Mouse (Mus musculus): ENCODE results near the gene Fam92b. TPM values are rescaled to one million over a fixed set of nuclear protein-coding genes. Genes with fewer than 3 reads are reported as not detected.

The Fam92b gene
- polyA plus RNA-seq (2012; rRNA removed), result 1.1 and 1.2 TPM in 2 replicates

- peak in 1 of 2 experiments; percentile 61 for DNase-seq (ENCODE audit: extremely low spot score in 1 of 2, low spot score in 1 of 2)
Measured at GRCm38 (mm10) chr8:120177318-120178123, at the start of gene Fam92b. TSS of gene Fam92b (minus strand) at chr8:120177466.

- peak; percentile 78 to 89 for DNase-seq (ENCODE audit: extremely low spot score in 1 of 2, low spot score in 1 of 2)
Measured at GRCm38 (mm10) chr8:120225421-120226151, 48.3 kb upstream of the Fam92b start.

GRCm38 (mm10) chr8:120224521-120225420 lies 47.5 kb upstream of the Fam92b start:
- no peak for DNase-seq (ENCODE audit: extremely low spot score in 1 of 2, low spot score in 1 of 2)

- no peak for DNase-seq (ENCODE audit: extremely low spot score in 1 of 2, low spot score in 1 of 2)
Measured at GRCm38 (mm10) chr8:120222548-120222947, 45.3 kb upstream of the Fam92b start.

GRCm38 (mm10) chr8:120216855-120217830 lies 39.9 kb upstream of the Fam92b start:
- DNase-seq (ENCODE audit: extremely low spot score in 1 of 2, low spot score in 1 of 2), result no peak

- DNase-seq (ENCODE audit: extremely low spot score in 1 of 2, low spot score in 1 of 2), result no peak
Measured at GRCm38 (mm10) chr8:120215416-120216141, 38.3 kb upstream of the Fam92b start.

GRCm38 (mm10) chr8:120213939-120214338 lies 36.7 kb upstream of the Fam92b start:
- DNase-seq (ENCODE audit: extremely low spot score in 1 of 2, low spot score in 1 of 2), result no peak

GRCm38 (mm10) chr8:120213229-120213628 lies 36.0 kb upstream of the Fam92b start:
- DNase-seq (ENCODE audit: extremely low spot score in 1 of 2, low spot score in 1 of 2), result no peak

GRCm38 (mm10) chr8:120212596-120212995 lies 35.3 kb upstream of the Fam92b start:
- DNase-seq (ENCODE audit: extremely low spot score in 1 of 2, low spot score in 1 of 2), result no peak

- no peak for DNase-seq (ENCODE audit: extremely low spot score in 1 of 2, low spot score in 1 of 2)
Measured at GRCm38 (mm10) chr8:120211345-120211744, 34.1 kb upstream of the Fam92b start.

- DNase-seq (ENCODE audit: extremely low spot score in 1 of 2, low spot score in 1 of 2), result no peak
Measured at GRCm38 (mm10) chr8:120208113-120208512, 30.8 kb upstream of the Fam92b start.

- DNase-seq (ENCODE audit: extremely low spot score in 1 of 2, low spot score in 1 of 2), result no peak
Measured at GRCm38 (mm10) chr8:120207364-120207763, 30.1 kb upstream of the Fam92b start.

GRCm38 (mm10) chr8:120205916-120206315 lies 28.6 kb upstream of the Fam92b start:
- DNase-seq (ENCODE audit: extremely low spot score in 1 of 2, low spot score in 1 of 2), result peak in 1 of 2 experiments; percentile 53

GRCm38 (mm10) chr8:120204736-120205360 lies 27.6 kb upstream of the Fam92b start:
- no peak for DNase-seq (ENCODE audit: extremely low spot score in 1 of 2, low spot score in 1 of 2)

- DNase-seq (ENCODE audit: extremely low spot score in 1 of 2, low spot score in 1 of 2), result no peak
Measured at GRCm38 (mm10) chr8:120202546-120202945, 25.3 kb upstream of the Fam92b start.

GRCm38 (mm10) chr8:120201351-120201750 lies 24.1 kb upstream of the Fam92b start:
- no peak for DNase-seq (ENCODE audit: extremely low spot score in 1 of 2, low spot score in 1 of 2)

- DNase-seq (ENCODE audit: extremely low spot score in 1 of 2, low spot score in 1 of 2), result no peak
Measured at GRCm38 (mm10) chr8:120192118-120192517, 14.9 kb upstream of the Fam92b start.

- DNase-seq (ENCODE audit: extremely low spot score in 1 of 2, low spot score in 1 of 2), result no peak
Measured at GRCm38 (mm10) chr8:120191633-120192032, 14.4 kb upstream of the Fam92b start.
